Mouse (Mus musculus): ENCODE results near the gene Nrde2. TPM values are rescaled to one million over a fixed set of nuclear protein-coding genes. Genes with fewer than 3 reads are reported as not detected.
"Not testable (repeated sequence)": the region's sequence is repeated elsewhere in the genome, so short reads cannot be mapped to it uniquely, and the experiment has no call there.

Gene Nrde2
- polyA plus RNA-seq, 1 experiment from 2014 or later = 14.1 TPM

DNA sequence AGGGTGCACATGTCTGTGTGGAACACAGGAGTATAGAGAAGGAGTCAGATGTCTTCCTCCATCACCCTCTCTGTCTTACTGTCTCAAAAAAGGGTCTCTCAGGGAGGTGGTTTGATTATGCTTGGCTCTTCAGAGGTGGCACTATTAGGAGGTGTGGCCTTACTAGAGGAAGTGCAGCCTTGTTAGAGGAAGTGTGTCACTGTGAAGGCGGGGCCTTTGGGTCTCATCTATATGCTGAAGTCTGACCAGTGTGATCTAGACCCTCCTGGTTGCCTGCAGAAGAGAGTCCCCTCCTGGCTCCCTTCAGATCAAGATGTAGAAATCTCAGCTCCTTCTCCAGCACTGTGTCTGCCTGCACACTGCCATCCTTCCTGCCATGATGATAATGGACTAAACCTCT lies 34.7 kb upstream of the Nrde2 start:
- H3K4me1 ChIP-seq = peaks cover 5% of the 10 kb centered on the region
- ATAC-seq (replicated peaks) = no peak
- H3K9ac ChIP-seq = no peak overlapping the region
- H3K27me3 ChIP-seq (replicated peaks) = no peaks in the 10 kb centered on the region
- H3K9me3 ChIP-seq = no peaks in the 10 kb centered on the region
- no peak overlapping the region for H3K27ac ChIP-seq
- H3K4me3 ChIP-seq = no peak overlapping the region
- H3K36me3 ChIP-seq (replicated peaks) = no peaks in the 10 kb centered on the region
- H3K4me2 ChIP-seq = no peak overlapping the region
- WGBS = 96% methylated on average over 1 of the region's 1 CpGs

DNA sequence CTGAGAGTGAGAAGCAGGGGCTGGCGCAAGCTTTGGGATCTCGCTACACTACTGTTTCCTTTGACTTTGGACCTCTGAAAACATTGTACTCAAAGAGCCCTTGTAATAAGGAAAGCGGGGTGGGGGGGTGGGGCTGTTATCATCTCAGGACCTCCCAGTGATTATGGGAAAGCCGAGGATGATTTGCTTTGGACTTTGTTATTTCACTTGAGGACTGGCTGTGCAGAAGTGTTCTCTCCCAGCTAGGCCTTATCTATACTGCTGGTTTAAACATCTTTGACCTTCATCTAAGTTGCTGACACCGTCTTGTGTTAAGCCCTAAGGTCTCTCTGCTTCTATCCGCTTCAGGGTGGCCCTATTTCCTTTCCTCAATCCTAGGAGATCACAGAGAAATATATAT lies 31.3 kb upstream of the Nrde2 start:
- no peak for ATAC-seq (replicated peaks)
- Histone ChIP-seq H3K9ac (no peak overlapping the region), H3K9me3 (no peaks in the 10 kb centered on the region), H3K4me2 (no peak overlapping the region), H3K4me1 (peaks cover 13% of the 10 kb centered on the region), H3K27me3 (replicated peaks) (no peaks in the 10 kb centered on the region), H3K27ac (no peak overlapping the region), H3K4me3 (no peak overlapping the region), H3K36me3 (replicated peaks) (no peaks in the 10 kb centered on the region)
- WGBS = 92% methylated on average over 6 of the region's 6 CpGs

DNA sequence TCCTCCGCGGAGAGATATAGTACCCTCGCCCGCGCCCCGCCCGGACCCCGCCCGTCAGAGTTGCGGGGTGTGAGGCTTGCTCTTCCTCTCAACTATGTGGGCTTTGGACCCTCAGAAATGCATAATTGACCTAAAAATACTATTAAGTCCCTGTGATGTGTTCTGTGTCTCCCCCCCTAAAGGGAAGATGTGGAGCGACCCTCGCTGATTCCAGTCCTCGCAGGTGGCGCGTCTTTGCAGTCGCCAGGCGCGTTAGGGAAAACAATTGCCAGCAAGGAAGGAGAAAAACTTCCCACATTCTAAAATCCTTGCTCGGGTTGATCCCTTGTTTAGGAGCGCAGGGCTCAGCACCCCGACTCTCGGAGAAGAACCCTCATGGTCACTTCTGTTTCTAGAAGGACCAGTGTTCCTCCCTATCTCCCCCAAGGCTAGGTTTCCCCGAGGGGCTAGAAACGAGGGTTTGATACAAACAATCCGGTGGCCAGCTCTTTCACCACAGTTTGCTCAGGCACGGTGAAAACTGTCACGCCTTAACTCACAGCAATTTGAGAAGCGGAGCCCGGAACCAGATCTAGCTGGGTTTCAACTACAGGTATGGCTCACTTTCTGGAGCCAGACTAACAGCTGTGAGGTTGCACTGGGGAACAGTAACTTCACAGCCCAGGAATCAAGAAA lies 28.4 kb upstream of the Nrde2 start:
- H3K27me3 ChIP-seq (replicated peaks) = no peaks in the 10 kb centered on the region
- no peaks in the 10 kb centered on the region for H3K9me3 ChIP-seq
- peak overlapping the region; percentile 97 for H3K27ac ChIP-seq
- peak overlapping the region; percentile 60 for H3K9ac ChIP-seq
- peak overlapping the region; percentile 53 for H3K4me3 ChIP-seq
- peaks cover 18% of the 10 kb centered on the region for H3K4me1 ChIP-seq
- peak overlapping the region; percentile 75 for H3K4me2 ChIP-seq
- no peak for ATAC-seq (replicated peaks)
- no peaks in the 10 kb centered on the region for H3K36me3 ChIP-seq (replicated peaks)
- 2% methylated on average over 29 of the region's 29 CpGs for WGBS

DNA sequence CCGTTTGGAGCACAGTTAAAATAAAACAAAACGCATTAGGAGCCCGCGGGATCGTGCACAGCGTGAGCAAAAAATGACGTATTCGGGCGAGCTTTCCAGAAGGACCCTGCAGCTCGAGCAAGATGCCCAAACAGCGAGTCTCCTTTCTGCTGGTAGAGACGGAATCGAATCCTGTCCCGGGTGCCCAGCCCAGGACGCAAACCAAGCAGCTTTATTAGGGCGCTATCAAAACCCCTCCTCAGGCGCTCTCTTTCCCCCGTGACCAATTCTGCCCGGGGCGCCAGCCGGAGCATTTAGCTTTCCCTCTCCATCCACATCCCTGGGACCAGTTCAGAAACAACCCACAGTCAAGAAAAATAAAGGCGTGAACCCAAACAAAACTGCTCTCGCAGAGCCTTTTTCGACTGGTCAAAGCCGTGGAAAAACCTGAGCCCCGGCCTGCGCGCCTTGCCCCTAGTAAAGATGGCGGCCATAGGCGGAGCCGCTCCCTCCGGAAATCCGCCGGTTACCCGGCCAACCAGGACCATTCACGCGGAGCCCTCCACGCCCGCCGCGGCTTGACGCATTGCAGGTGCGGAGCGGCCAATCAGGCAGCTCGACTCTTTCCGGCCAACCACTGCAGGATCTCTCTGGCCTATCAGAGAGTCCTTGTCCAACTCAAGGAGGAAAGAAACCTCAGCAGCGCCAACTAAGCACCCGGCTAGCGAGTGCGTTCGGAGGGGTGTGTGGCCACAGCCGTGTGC lies 27.7 kb upstream of the Nrde2 start:
- H3K36me3 ChIP-seq (replicated peaks) = no peaks in the 10 kb centered on the region
- peaks cover 18% of the 10 kb centered on the region for H3K4me1 ChIP-seq
- peak overlapping the region; percentile 97 for H3K27ac ChIP-seq
- H3K9me3 ChIP-seq = no peaks in the 10 kb centered on the region
- peak overlapping the region; percentile 63 for H3K9ac ChIP-seq
- under 1% methylated on average over 52 of the region's 52 CpGs for WGBS
- H3K4me3 ChIP-seq = peak overlapping the region; percentile 53
- peak overlapping the region; percentile 75 for H3K4me2 ChIP-seq
- ATAC-seq (replicated peaks) = peak; percentile 99
- H3K27me3 ChIP-seq (replicated peaks) = no peaks in the 10 kb centered on the region

DNA sequence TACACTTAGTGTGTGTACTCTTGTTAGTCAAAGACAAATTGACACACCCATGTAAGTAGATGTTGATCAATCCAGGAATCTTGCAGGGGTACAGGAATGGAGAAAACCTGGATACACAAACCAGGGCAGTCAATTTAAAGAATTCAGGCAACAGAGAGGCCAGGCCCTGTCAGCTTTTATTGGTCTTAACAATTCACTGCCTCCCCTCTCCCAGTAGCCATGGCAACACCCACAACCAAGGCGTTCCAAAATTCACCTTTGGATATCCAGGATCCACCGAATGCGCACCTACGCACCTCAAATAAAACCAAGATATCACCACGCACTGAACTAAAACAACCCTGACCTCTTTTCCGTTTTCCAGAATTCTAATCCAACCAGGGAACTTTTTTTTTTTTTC lies 26.9 kb upstream of the Nrde2 start:
- WGBS = 3% methylated on average over 6 of the region's 6 CpGs
- peak overlapping the region; percentile 53 for H3K4me3 ChIP-seq

DNA sequence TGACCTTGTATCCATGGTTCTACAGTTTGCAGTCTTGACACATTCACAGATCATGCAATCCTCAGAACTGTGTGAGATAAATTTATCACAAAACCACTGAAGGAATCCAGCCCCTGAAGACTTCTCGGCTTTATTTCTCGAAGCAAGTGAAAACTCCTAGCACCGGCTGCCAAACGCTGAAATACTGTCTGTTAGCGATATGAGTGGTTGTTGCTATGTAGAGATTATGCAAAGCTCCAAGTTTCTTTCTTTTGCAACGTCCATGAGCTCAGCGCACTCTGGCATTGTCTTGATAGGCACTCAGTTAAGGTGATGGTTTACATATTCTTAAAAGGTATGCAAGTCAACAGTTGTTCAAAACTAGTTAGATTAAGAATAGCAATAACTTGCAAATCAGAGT lies 26.4 kb upstream of the Nrde2 start:
- Histone ChIP-seq H3K4me1 (peaks cover 18% of the 10 kb centered on the region), H3K9me3 (no peaks in the 10 kb centered on the region), H3K9ac (no peak overlapping the region; the same call in 1 of the 2 replicates), H3K4me3 (0 out of 2 replicates have a peak overlapping the region, but pooled peaks have one; percentile 53), H3K36me3 (replicated peaks) (no peaks in the 10 kb centered on the region), H3K27me3 (replicated peaks) (no peaks in the 10 kb centered on the region), H3K4me2 (peak overlapping the region; percentile 68; the same call in 1 of the 2 replicates), H3K27ac (peak overlapping the region; percentile 97)
- whole genome bisulfite sequencing = 54% methylated on average over 7 of the region's 7 CpGs
- no peak for ATAC-seq (replicated peaks)

More for the DNA sequence above, 26.9 kb upstream of the Nrde2 start:
- no peak for ATAC-seq (replicated peaks)
- H3K9ac ChIP-seq = peak overlapping the region; percentile 63
- no peaks in the 10 kb centered on the region for H3K9me3 ChIP-seq
- no peaks in the 10 kb centered on the region for H3K27me3 ChIP-seq (replicated peaks)
- peaks cover 18% of the 10 kb centered on the region for H3K4me1 ChIP-seq
- H3K27ac ChIP-seq = peak overlapping the region; percentile 97
- peak overlapping the region; percentile 68 for H3K4me2 ChIP-seq
- no peaks in the 10 kb centered on the region for H3K36me3 ChIP-seq (replicated peaks)

DNA sequence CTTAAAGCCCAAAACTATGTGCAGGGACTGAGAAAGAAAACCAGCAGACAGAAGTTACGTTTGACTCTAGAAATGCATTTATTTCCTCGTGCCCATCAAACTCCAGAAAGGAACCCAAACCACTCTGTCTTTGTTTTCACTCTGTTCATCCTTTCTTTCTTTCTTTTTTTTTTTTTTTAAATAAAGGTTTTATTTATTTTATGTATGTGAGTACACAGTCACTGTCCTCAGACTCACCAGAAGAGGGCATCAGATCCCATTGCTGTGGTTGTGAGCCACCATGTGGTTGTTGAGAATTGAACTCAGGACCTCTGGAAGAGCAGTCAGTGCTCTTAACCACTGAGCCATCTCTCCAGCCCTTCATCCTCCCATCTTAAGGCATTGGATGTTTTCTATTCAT lies 25.5 kb upstream of the Nrde2 start:
- H3K36me3 ChIP-seq (replicated peaks); H3K27ac ChIP-seq; H3K4me2 ChIP-seq; H3K27me3 ChIP-seq (replicated peaks); H3K9me3 ChIP-seq; H3K4me3 ChIP-seq; H3K9ac ChIP-seq; ATAC-seq (replicated peaks): not testable (repeated sequence)
- WGBS = 87% methylated on average over 2 of the region's 2 CpGs
- peaks cover 18% of the 10 kb centered on the region for H3K4me1 ChIP-seq

DNA sequence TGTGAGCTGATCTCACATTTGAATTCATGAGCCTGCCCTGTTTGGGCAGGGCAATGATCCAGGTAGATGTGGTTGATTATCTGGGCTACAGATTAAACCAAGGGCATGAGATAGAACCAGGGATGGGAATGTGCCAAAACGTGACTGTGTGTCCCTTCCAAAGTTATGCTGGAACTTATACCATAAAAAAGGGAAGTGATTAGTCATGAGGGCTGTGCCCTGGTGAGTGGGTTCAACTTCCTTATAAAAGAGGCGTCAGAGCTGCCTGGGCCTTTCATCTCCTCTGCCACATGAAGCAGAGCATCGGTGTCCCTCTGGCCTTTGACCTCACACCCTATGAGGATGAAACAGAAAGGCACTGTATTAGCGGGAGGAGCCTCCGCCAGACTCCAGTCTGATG lies 24.5 kb upstream of the Nrde2 start:
- H3K27ac ChIP-seq = no peak overlapping the region
- no peak overlapping the region for H3K9ac ChIP-seq
- no peaks in the 10 kb centered on the region for H3K9me3 ChIP-seq
- no peak overlapping the region for H3K4me2 ChIP-seq
- no peak for ATAC-seq (replicated peaks)
- H3K36me3 ChIP-seq (replicated peaks) = no peaks in the 10 kb centered on the region
- no peak overlapping the region for H3K4me3 ChIP-seq
- 74% methylated on average over 5 of the region's 5 CpGs for WGBS
- H3K4me1 ChIP-seq = peaks cover 21% of the 10 kb centered on the region
- no peaks in the 10 kb centered on the region for H3K27me3 ChIP-seq (replicated peaks)

DNA sequence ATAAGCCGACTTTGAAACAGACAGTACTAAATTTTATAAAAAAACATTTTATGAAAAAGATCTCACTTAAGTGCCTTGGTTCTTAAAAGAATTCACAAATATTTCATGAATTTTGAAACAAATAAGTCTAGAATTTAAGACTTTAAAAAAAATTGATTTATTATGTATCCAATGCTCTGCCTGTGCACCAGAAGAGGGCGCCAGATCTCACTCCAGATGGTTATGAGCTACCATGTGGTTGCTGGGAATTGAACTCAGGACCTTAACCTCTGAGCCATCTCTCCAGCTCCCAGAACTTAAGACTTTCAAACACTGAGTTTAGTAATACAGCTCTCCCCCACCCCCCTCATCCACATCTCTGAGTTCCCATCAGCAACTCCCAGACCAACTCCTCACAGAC lies 23.2 kb upstream of the Nrde2 start:
- ATAC-seq (replicated peaks) = no peak
- no peak overlapping the region for H3K4me3 ChIP-seq
- no peaks in the 10 kb centered on the region for H3K9me3 ChIP-seq
- WGBS = 89% methylated on average over 2 of the region's 2 CpGs
- H3K4me1 ChIP-seq = peaks cover 14% of the 10 kb centered on the region; the same call in 1 of the 2 replicates
- no peak overlapping the region for H3K4me2 ChIP-seq
- no peaks in the 10 kb centered on the region for H3K27me3 ChIP-seq (replicated peaks)
- H3K9ac ChIP-seq = no peak overlapping the region
- H3K36me3 ChIP-seq (replicated peaks) = no peaks in the 10 kb centered on the region
- no peak overlapping the region for H3K27ac ChIP-seq

DNA sequence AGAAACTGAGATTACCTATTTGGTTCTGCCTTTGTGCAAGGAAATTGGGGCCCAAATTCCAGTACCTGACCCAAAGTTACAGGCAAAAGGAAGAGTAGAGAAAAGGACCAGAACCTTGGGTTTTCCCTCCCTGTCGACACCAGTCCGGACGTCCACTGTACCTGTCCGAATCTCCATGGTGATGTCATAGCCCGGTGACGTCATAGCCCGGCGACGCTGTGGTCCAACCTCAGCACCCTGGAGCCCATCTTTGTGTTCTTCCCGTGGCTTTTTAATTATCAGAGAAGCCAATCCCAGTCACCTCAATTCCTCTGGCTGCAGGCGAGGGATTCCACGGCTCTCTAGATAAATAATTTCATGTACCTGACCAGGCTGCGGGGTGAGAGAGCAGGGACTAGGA lies 21.3 kb upstream of the Nrde2 start:
- no peaks in the 10 kb centered on the region for H3K9me3 ChIP-seq
- H3K36me3 ChIP-seq (replicated peaks) = no peaks in the 10 kb centered on the region
- 90% methylated on average over 13 of the region's 13 CpGs for WGBS
- H3K27ac ChIP-seq = no peak overlapping the region
- ATAC-seq (replicated peaks) = no peak
- peaks cover 9% of the 10 kb centered on the region; the same call in 1 of the 2 replicates for H3K4me1 ChIP-seq
- no peak overlapping the region for H3K4me3 ChIP-seq
- H3K27me3 ChIP-seq (replicated peaks) = no peaks in the 10 kb centered on the region
- no peak overlapping the region for H3K4me2 ChIP-seq
- H3K9ac ChIP-seq = no peak overlapping the region

DNA sequence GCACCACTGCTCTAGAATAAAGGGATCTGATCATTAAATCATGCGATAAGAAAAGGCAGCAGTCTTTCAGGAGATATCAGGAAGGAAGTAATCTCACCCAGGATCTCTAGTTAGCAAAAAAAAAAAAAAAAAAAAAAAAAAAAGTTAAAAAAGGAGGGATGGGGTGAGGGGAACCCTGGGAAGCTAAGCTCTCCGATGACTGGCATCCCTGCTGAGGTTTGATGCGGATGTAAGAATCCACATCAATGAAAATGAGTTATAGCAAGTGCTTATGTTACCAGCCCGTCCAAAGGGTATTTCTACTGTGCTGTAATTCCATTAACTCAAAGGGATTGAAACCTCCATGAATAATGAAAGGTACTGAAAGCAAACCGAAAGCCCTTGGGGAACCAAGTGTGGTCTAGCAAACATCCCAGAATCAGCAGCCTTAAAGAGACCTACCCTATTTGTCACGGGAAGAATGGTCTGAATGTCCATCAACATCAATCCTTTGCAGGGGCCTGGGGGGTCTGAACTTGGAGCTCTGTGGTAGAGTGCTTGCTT lies 19.5 kb upstream of the Nrde2 start:
- Histone ChIP-seq H3K9ac (no peak overlapping the region), H3K9me3 (no peaks in the 10 kb centered on the region), H3K27me3 (replicated peaks) (no peaks in the 10 kb centered on the region), H3K4me2 (no peak overlapping the region), H3K4me1 (peaks cover 5% of the 10 kb centered on the region; the same call in 1 of the 2 replicates), H3K27ac (no peak overlapping the region), H3K36me3 (replicated peaks) (no peaks in the 10 kb centered on the region), H3K4me3 (no peak overlapping the region)
- WGBS = 20% methylated on average over 6 of the region's 6 CpGs
- ATAC-seq (replicated peaks) = no peak

DNA sequence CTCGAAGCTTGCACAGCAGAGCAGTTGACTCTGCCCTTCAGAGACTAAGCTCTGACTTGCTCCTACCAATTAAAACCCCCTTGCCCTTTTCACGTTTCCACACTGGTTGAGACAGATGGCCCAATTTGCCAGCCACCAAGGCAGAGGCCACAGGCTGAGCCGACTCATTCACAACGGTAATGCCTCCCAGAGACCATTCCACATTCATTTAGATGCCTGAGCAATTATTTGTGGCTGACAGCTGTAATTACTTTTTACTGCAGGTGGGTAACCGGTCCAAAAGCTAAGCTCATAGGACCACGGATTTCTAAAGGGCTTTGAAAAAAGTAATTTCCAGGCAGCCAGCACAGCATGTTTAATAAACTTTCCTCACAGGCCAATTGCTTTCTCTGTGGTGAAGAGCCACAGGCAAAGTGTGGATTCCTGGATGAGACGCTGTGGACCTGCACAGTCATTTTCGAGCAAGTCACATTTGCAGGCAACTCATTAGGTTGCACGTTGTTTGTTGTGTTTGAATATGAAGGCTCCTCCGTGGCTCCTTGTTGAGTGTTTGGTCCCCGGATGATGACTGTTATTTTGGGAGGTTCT lies 17.1 kb upstream of the Nrde2 start:
- H3K27me3 ChIP-seq (replicated peaks) = no peaks in the 10 kb centered on the region
- H3K4me2 ChIP-seq = no peak overlapping the region
- no peak overlapping the region for H3K9ac ChIP-seq
- H3K27ac ChIP-seq = no peak overlapping the region
- H3K9me3 ChIP-seq = no peaks in the 10 kb centered on the region
- H3K4me1 ChIP-seq = peaks cover 5% of the 10 kb centered on the region; the same call in 1 of the 2 replicates
- no peak overlapping the region for H3K4me3 ChIP-seq
- WGBS = 38% methylated on average over 11 of the region's 11 CpGs
- no peak for ATAC-seq (replicated peaks)
- no peaks in the 10 kb centered on the region for H3K36me3 ChIP-seq (replicated peaks)
